Mouse (Mus musculus) v-Abl transformed pro-B cells (cell line): ENCODE data around the gene Cdcp1.

ENCODE experiments used
- in situ Hi-C, 2 experiments: fragments of 400-800 bp; cut with MboI; formaldehyde crosslinking; loops; one replicate each; pipeline ENCODE4 v1.15.1; 2025; ENCODE audit not compliant: unreplicated experiment in 2 of 2

The Cdcp1 gene

GRCm38 (mm10) chr9:123215621-123216440, at the start of gene Cdcp1:
Gene Cdcp1, minus strand, starts transcription at chr9:123216038.
- in situ Hi-C loops = no loop called here

- in situ Hi-C loops = no loop called here
These were observed 44.8 kb upstream of the Cdcp1 start, which contains the start of gene Tmem158 for GRCm38 (mm10) chr9:123260611-123261021. Gene Tmem158, minus strand, starts transcription at chr9:123260764.

DNA sequence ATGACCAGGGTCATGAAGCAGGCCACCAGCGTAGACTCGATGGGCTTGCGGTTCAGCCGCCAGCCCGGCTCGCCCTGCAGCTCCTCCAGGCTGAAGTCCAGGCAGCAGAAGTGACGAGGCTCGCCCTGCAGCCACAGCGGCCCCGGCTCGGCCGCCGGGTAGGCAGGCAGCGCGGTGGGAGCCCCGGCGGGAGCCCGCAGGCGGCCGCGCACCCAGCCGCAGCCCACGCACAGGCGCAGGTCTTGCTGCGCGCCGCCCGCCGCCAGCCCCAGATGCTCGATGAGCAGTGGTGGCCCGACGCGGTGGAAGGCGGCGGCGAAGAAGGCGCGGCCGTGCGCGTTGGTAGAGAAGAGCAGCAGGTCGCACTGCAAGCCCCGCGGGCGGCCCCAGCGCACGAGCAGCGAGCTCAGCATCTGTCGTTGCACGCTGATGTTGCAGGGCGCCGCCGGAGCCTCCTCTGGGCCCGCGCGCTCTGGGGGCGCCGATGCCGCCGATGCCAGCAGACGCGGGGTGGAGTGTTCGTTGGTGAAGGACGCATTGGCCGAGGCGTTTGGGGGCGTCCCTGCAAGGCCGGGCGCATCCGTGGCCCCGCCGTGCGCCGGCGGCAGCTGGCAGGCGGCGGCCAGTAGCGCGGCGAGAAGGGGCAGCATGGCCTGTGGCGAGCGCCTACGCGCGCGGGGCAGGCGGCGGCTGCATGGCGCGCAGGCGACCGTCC, 44.2 kb upstream of the Cdcp1 start:
- in situ Hi-C loops = loop anchor here in 1 of 2 experiments (10.0 kb wide), 2 partner anchors 175 to 265 kb away; partner anchors contain the start of gene Sacm1l

- in situ Hi-C loops = loop anchor here in 1 of 2 experiments (10.0 kb wide), 2 partner anchors 175 to 265 kb away; partner anchors contain the start of gene Sacm1l
These were observed 43.6 kb upstream of the Cdcp1 start for GRCm38 (mm10) chr9:123259461-123259895.

DNA sequence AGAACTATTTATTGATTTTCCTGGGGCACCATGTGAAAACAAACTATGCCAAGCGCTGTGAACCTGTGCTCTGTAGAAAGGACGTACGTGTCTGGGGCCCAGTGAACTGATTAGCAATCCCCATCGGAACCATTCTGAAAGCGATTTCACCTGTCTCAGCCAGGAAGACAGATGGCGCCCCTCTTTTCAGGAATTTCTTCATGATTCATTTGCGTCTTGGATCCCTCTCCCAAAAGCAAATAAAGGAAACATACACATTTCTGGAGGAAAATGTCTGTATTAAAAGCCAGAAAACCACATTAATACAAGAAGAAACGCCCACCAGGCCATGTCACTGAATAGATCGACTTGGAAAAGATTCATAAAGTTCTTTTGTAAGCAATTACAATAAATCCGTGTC, 43.0 kb upstream of the Cdcp1 start:
- in situ Hi-C loops = loop anchor here in 1 of 2 experiments (10.0 kb wide), 2 partner anchors 176 to 266 kb away; partner anchors contain the start of gene Sacm1l

DNA sequence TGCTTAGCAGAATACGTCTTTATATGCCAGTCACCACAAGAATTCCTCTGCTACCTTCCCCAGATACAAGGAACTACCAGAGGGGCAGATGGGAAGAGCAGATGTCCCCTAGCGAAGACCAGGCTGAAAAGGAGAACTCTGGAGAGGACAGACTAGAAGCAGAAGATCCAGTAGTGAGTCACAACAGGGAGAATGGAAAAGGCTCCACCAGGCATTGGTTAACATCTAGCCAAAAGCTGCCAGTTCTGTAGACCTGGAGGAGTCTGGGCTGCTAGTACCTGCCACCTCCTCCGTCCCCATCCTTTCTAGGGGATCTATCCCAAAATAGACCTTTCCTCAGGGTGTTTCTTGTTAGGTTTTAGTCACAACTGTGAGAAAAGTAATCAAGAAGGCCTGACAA, 39.9 kb upstream of the Cdcp1 start:
- in situ Hi-C loops = loop anchor here in 1 of 2 experiments (10.0 kb wide), 2 partner anchors 179 to 269 kb away; partner anchors contain the start of gene Sacm1l

- in situ Hi-C loops = loop anchor here in 1 of 2 experiments (10.0 kb wide), 1 partner anchor 213 kb away; the partner anchor contains the start of gene Tgm4
These were observed 32.2 kb upstream of the Cdcp1 start for GRCm38 (mm10) chr9:123247992-123248391.

GRCm38 (mm10) chr9:123245146-123245545, 29.3 kb upstream of the Cdcp1 start:
- in situ Hi-C loops = loop anchor here in 1 of 2 experiments (10.0 kb wide), 1 partner anchor 210 kb away; the partner anchor contains the start of gene Tgm4

DNA sequence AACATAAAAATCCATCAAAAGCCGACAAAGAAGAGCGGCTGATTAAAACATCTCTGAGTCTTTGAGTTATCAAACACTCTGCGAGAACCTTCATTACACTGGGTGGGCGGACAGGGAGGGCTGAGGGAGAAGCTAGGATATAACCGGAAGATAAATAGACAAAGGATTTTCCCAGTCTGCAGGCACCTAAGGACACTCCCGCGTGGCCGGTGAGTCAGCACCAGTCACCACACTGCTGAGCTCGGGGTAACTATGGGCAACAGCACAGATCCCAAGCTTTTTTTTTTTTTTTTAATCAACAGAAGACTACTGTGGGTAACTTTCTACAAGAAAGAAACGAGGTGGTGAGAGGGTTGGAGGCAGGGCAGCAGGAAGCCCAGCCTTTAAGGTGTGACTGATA, 28.1 kb upstream of the Cdcp1 start:
- in situ Hi-C loops = loop anchor here in 1 of 2 experiments (10.0 kb wide), 1 partner anchor 209 kb away; the partner anchor contains the start of gene Tgm4

DNA sequence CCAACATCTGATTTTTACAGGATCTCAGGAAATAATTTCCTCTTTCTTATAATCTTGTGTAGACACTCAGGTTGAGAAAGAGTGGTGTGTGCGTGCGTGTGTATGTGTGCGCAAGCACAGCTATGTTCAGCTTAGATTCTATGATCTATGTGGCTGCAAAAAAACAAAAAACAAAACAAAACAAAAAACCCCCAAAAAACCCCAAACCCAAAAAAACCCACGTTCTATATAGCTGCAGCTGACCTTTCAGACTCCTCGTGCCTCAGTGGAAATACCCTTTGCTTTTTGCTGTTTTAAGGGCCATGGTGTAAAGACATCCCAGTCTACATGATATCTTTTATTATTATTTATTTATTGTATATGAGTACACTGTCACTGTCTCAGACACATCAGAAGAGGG, 25.4 kb upstream of the Cdcp1 start:
- in situ Hi-C loops = loop anchor here in 1 of 2 experiments (10.0 kb wide), 1 partner anchor 206 kb away; the partner anchor contains the start of gene Tgm4

DNA sequence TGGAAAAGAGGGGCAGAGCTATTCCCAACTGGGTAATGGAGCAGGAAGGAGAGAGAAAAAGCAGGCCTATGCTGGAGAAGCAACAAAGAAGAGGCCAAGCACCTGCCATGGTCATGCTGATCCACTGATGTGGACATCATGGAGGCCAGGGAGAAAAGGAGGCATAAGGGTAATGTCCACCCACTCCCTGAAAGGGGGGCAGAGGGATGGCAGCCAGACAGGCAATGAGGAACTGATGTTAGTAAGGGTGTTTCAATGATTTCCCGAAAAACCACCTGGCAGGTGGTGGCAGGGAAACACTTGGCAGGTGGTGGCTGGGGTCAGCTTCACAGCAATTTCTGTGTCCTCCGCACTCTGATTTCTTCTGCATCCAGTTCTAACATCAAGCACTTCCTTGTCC, 24.9 kb upstream of the Cdcp1 start:
- in situ Hi-C loops = loop anchor here in 1 of 2 experiments (10.0 kb wide), 1 partner anchor 206 kb away; the partner anchor contains the start of gene Tgm4

DNA sequence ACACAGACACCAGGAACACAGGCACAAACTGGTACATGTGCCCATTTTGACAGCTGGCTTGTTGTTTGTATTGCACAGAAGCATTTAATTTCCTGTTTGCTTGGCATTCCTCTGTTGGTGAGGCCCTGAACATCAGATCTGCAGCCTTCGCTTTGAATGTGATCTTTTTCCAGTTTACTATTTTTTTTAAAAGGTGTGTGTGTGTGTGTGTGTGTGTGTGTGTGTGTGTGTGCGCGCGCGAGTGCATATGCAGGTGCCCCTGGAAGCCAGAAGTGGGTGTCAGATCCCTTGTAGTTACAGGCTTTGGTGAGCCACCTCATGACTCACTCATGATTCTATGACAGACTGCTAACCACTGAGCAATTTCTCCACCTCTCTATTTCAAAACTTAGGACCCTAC, 24.4 kb upstream of the Cdcp1 start:
- in situ Hi-C loops = loop anchor here in 1 of 2 experiments (10.0 kb wide), 1 partner anchor 205 kb away; the partner anchor contains the start of gene Tgm4

GRCm38 (mm10) chr9:123239651-123240050, 23.8 kb upstream of the Cdcp1 start:
- in situ Hi-C loops = loop anchor here in 1 of 2 experiments (10.0 kb wide), 1 partner anchor 205 kb away; the partner anchor contains the start of gene Tgm4

GRCm38 (mm10) chr9:123238256-123239045, 22.6 kb upstream of the Cdcp1 start:
- in situ Hi-C loops = no loop called here

DNA sequence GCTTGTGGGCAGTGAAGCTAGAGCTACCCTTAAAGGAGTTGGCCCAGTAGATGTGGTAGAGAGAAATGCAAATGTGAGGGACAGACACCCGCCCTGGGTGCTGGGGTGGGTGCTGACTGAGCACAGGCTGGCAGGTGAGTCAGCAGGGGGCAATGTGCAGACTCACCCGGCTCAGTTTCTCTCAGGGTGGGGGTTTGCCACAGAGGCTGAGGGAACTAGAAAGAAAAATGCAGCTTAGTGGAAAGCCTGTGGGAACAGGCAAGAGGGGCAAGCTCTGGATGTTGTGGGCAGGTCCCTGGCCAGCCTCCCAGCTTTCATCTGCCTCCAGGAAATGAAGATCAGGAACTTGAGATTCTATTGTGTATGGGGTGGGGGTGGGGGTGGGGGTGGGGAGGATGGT, 21.9 kb upstream of the Cdcp1 start:
- in situ Hi-C loops = no loop called here

DNA sequence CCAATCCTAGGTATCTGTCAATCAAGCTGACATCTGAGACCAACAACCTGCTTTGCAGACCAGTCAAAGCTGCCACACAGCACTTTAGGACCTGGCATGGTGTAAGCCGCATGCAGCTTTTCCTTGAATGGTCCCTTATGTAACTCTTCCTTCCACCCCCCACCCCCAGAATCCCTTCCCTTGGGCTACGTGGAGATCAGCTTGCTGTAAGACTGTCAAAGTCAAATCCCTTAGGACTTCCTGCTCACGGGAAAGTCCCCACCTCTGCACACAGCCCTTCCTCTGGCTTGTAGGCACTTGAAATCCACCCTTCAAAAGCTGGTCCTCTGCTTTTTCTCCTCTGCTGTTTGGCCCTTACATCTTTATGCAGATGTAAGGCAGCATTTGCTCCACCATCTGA, 19.8 kb upstream of the Cdcp1 start:
- in situ Hi-C loops = no loop called here

- in situ Hi-C loops = no loop called here
These were observed 14.0 kb upstream of the Cdcp1 start for GRCm38 (mm10) chr9:123229826-123230225.

- in situ Hi-C loops = no loop called here
These were observed 12.8 kb upstream of the Cdcp1 start for GRCm38 (mm10) chr9:123228671-123229070.

DNA sequence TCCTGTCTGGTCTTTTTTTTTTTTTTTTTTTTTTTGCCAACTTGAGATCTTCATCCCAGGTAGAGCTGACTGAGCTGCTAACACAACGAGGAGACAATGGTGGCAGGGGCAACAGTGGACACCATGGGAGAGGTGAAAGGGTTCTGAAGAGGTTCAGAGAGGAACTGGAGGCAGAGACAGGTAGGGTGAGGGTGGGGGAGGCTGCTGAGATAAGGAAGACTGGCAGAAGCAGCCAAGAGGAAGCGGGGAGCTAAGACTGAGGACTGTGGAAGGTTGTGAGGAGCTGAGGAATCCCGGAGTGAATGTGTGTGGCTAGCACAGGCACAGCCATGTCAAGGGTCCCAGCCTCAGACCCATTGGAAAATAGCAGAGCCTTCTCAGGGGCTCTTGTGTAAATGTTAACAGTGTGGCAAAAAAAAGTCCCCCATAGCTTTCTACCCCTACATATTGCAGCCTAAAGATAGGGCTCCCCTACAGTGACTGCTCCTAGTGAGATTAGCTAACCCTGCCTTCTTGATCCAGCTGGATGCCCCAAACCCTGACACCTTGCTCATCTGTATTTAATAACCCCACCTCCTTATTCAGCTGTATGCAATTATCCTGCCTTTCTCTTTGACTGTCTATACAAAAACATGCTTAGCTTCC, 11.4 kb upstream of the Cdcp1 start:
- in situ Hi-C loops = no loop called here
